Mouse (Mus musculus) neural tube, embryonic 14.5 days (tissue): ENCODE data around the gene Ascl1. TPM values are rescaled to one million over a fixed set of nuclear protein-coding genes. Genes with fewer than 3 reads are reported as not detected.

Experiments used
- ATAC-seq: fragments of 200-750 bp; cut with Nextera tagmentation; 2 replicates; pipeline ENCODE4 v1.8.0; 2017; ENCODE audit warnings: low read depth, mild to moderate bottlenecking, moderate TSS enrichment, moderate library complexity
- H3K27ac ChIP-seq: fragments of 300-500 bp; sonication (generic); 2 replicates; pipeline ENCODE4 v1.5.1; 2014; ENCODE audit warnings: low read depth, mild to moderate bottlenecking, control low read depth, low read length, moderate library complexity, mixed read lengths
- H3K27me3 ChIP-seq: fragments of 300-500 bp; sonication (generic); 2 replicates; pipeline ENCODE4 v1.6.1; 2014; ENCODE audit warnings: low read length; ENCODE audit not compliant: control insufficient read depth, insufficient read depth
- H3K36me3 ChIP-seq: fragments of 300-500 bp; sonication (generic); 2 replicates; pipeline ENCODE4 v1.6.1; 2014; ENCODE audit warnings: low read length, mixed read lengths; ENCODE audit not compliant: control insufficient read depth, insufficient read depth
- H3K4me1 ChIP-seq: fragments of 300-500 bp; sonication (generic); 2 replicates; pipeline ENCODE4 v1.6.1; 2014; ENCODE audit warnings: low read length; ENCODE audit not compliant: control insufficient read depth, insufficient read depth
- H3K4me2 ChIP-seq: fragments of 300-500 bp; sonication (generic); 2 replicates; pipeline ENCODE4 v1.6.1; 2014; ENCODE audit warnings: mild to moderate bottlenecking, low read depth, low read length, control low read depth
- H3K4me3 ChIP-seq: fragments of 300-500 bp; sonication (generic); 2 replicates; pipeline ENCODE4 v1.5.1; 2014; ENCODE audit warnings: low read depth, low read length, control low read depth, mixed read lengths
- H3K9ac ChIP-seq: fragments of 300-500 bp; sonication (generic); replicated peaks from 2 replicates; pipeline ENCODE4 v1.6.1; 2014; ENCODE audit warnings: low read depth, mild to moderate bottlenecking, control low read depth, low read length, mixed read lengths
- H3K9me3 ChIP-seq: fragments of 300-500 bp; sonication (generic); 2 replicates; pipeline ENCODE4 v1.6.1; 2016; ENCODE audit warnings: low read length; ENCODE audit not compliant: control insufficient read depth
- WGBS: fragments of 180-500 bp; shearing (Covaris S2); extraction: QIAGEN DNeasy Blood & Tissue Kit; methylation state at CpG from one replicate; pipeline ENCODE4 v1.1.7; 2014; 5-methylcytosine and 5-hydroxymethylcytosine counted together
- polyA plus RNA-seq: library from polyadenylated mRNA; unstranded; fragments of >200 nt; fragmentation: Nextera tagmentation; extraction: Ambion mirVana; gene quantifications from 2 replicates; pipeline ENCODE4 v1.2.1, GENCODE M21; 2014

Ascl1 gene
- polyA plus RNA-seq, 1 experiment from 2014 or later: 8.7 TPM

- Histone ChIP-seq H3K27ac (no peak overlapping the region), H3K36me3 (no peaks in the 10 kb centered on the region), H3K4me3 (no peak overlapping the region), H3K27me3 (no peaks in the 10 kb centered on the region), H3K4me1 (peaks cover 34% of the 10 kb centered on the region), H3K9me3 (no peaks in the 10 kb centered on the region), H3K9ac (no peak overlapping the region), H3K4me2 (peak overlapping the region; percentile 92; the same call in 1 of the 2 replicates)
- no peak for ATAC-seq
- whole genome bisulfite sequencing: 6% methylated on average over 2 of the region's 2 CpGs
Observed at GRCm38 (mm10) chr10:87490328-87490727, 3.1 kb downstream of the Ascl1 start.

GRCm38 (mm10) chr10:87489246-87490009 is 4.0 kb downstream of the Ascl1 start:
- peak; percentile 3; the same call in 1 of the 2 replicates for ATAC-seq
- 2% methylated on average over 18 of the region's 18 CpGs for WGBS
- H3K4me3 ChIP-seq: peak overlapping the region; percentile 20
- H3K4me1 ChIP-seq: peaks cover 30% of the 10 kb centered on the region
- H3K9me3 ChIP-seq: no peaks in the 10 kb centered on the region
- H3K27me3 ChIP-seq: no peaks in the 10 kb centered on the region
- 0 out of 2 replicates have a peak overlapping the region, but pooled peaks have one; percentile 34 for H3K9ac ChIP-seq
- peak overlapping the region; percentile 78 for H3K27ac ChIP-seq
- H3K36me3 ChIP-seq: no peaks in the 10 kb centered on the region
- peak overlapping the region; percentile 48 for H3K4me2 ChIP-seq

- peaks cover 22% of the 10 kb centered on the region for H3K4me1 ChIP-seq
- WGBS: under 1% methylated on average over 16 of the region's 16 CpGs
- ATAC-seq: peak; percentile 78
- peak overlapping the region; percentile 37 for H3K9ac ChIP-seq
- no peaks in the 10 kb centered on the region for H3K27me3 ChIP-seq
- H3K4me3 ChIP-seq: no peak overlapping the region
- peak overlapping the region; percentile 48 for H3K4me2 ChIP-seq
- H3K36me3 ChIP-seq: no peaks in the 10 kb centered on the region
- H3K27ac ChIP-seq: peak overlapping the region; percentile 78
- H3K9me3 ChIP-seq: no peaks in the 10 kb centered on the region
Observed at GRCm38 (mm10) chr10:87488429-87489145, 4.9 kb downstream of the Ascl1 start.

GRCm38 (mm10) chr10:87485721-87486620 is 7.5 kb downstream of the Ascl1 start:
- Histone ChIP-seq H3K9ac (peak overlapping the region; percentile 17), H3K4me1 (peaks cover 19% of the 10 kb centered on the region), H3K4me3 (peak overlapping the region; percentile 38), H3K27ac (peak overlapping the region; percentile 49; the same call in 1 of the 2 replicates), H3K4me2 (peak overlapping the region; percentile 65), H3K9me3 (no peaks in the 10 kb centered on the region), H3K36me3 (no peaks in the 10 kb centered on the region), H3K27me3 (no peaks in the 10 kb centered on the region)
- WGBS: under 1% methylated on average over 33 of the region's 33 CpGs
- ATAC-seq: peak; percentile 82

- Histone ChIP-seq H3K9me3 (no peaks in the 10 kb centered on the region), H3K4me1 (peaks cover 19% of the 10 kb centered on the region)
- WGBS: under 1% methylated on average over 17 of the region's 17 CpGs
Observed at GRCm38 (mm10) chr10:87484831-87485720, 8.4 kb downstream of the Ascl1 start.

GRCm38 (mm10) chr10:87477895-87478294 is 15.6 kb downstream of the Ascl1 start:
- Histone ChIP-seq H3K36me3 (no peaks in the 10 kb centered on the region), H3K4me3 (no peak overlapping the region), H3K9me3 (no peaks in the 10 kb centered on the region), H3K4me2 (no peak overlapping the region), H3K4me1 (peaks cover 2% of the 10 kb centered on the region; the same call in 1 of the 2 replicates), H3K9ac (no peak overlapping the region), H3K27me3 (no peaks in the 10 kb centered on the region), H3K27ac (no peak overlapping the region)
- ATAC-seq: no peak
- 46% methylated on average over 5 of the region's 5 CpGs for WGBS

More at GRCm38 (mm10) chr10:87484831-87485720, 8.4 kb downstream of the Ascl1 start:
- Histone ChIP-seq H3K36me3 (no peaks in the 10 kb centered on the region), H3K27ac (peak overlapping the region; percentile 36; the same call in 1 of the 2 replicates), H3K27me3 (no peaks in the 10 kb centered on the region), H3K4me3 (peak overlapping the region; percentile 38), H3K4me2 (peak overlapping the region; percentile 65), H3K9ac (no peak overlapping the region)
- ATAC-seq: no peak

- 48% methylated on average over 2 of the region's 2 CpGs for WGBS
- Histone ChIP-seq H3K27ac (no peak overlapping the region), H3K4me3 (no peak overlapping the region), H3K9me3 (no peaks in the 10 kb centered on the region), H3K27me3 (no peaks in the 10 kb centered on the region), H3K9ac (no peak overlapping the region), H3K4me1 (peaks cover 2% of the 10 kb centered on the region; the same call in 1 of the 2 replicates), H3K4me2 (no peak overlapping the region), H3K36me3 (no peaks in the 10 kb centered on the region)
- ATAC-seq: no peak
Observed at GRCm38 (mm10) chr10:87474971-87475370, 18.5 kb downstream of the Ascl1 start.
